Mouse (Mus musculus): ENCODE results near the gene Ush2a.

- no peak for TF ChIP-seq POLR2A (IDR thresholded peaks at IDR 0.05; ENCODE audit: insufficient read depth, low read depth, low read length)
- no peak for TF ChIP-seq CTCF (IDR thresholded peaks at IDR 0.05)
Measured at GRCm38 (mm10) chr1:188760515-188760914, 498.7 kb downstream of the Ush2a start.
